ENCODE assay signal across 7 mouse cellular contexts in genomic region chr12:16999146-16999545, GRCm38 (mm10). TPM values are rescaled to one million over a fixed set of nuclear protein-coding genes. Genes with fewer than 3 reads are reported as not detected.
DNase-seq lines count a peak whose midpoint lies in the region; ATAC-seq and TF ChIP-seq lines count a peak whose summit lies in the region.

No protein-coding gene starts in this region.

- no peak for TF ChIP-seq CTCF in liver, embryonic 14.5 days (IDR thresholded peaks at IDR 0.05; ENCODE audit: low read depth)

- no peak overlapping the region for H3K27ac ChIP-seq in forebrain, embryonic 14.5 days (ENCODE audit: low read depth, low read length)
- no peak overlapping the region for H3K27ac ChIP-seq in liver, embryonic 14.5 days
- peak overlapping the region; percentile 85; the same call in 1 of the 2 replicates for H3K27ac ChIP-seq in stomach, embryonic 16.5 days (ENCODE audit: low read length)

- no peaks in the 10 kb centered on the region for H3K36me3 ChIP-seq in forebrain, embryonic 14.5 days (ENCODE audit: control insufficient read depth, insufficient read depth, low read length)
- H3K36me3 ChIP-seq in liver, embryonic 14.5 days (replicated peaks; ENCODE audit: control insufficient read depth, insufficient read depth, low read depth): no peaks in the 10 kb centered on the region
- no peaks in the 10 kb centered on the region for H3K36me3 ChIP-seq in stomach, embryonic 16.5 days (ENCODE audit: control insufficient read depth, insufficient read depth, low read length)

- no peak for ATAC-seq in forebrain, embryonic 14.5 days
- no peak for ATAC-seq in liver, embryonic 14.5 days (ENCODE audit: insufficient read depth)
- ATAC-seq in stomach, embryonic 16.5 days (ENCODE audit: insufficient read depth, low FRiP score): no peak

- TF ChIP-seq EP300 in liver, embryonic 14.5 days (IDR thresholded peaks at IDR 0.05; ENCODE audit: low read depth): no peak

- H3K27me3 ChIP-seq in forebrain, embryonic 14.5 days (replicated peaks; ENCODE audit: control insufficient read depth, insufficient read depth, low read length): peaks cover 20% of the 10 kb centered on the region
- peaks cover 4% of the 10 kb centered on the region for H3K27me3 ChIP-seq in liver, embryonic 14.5 days (ENCODE audit: control insufficient read depth, insufficient read depth, low read length)
- H3K27me3 ChIP-seq in stomach, embryonic 16.5 days (ENCODE audit: control insufficient read depth, insufficient read depth, low read length): no peaks in the 10 kb centered on the region

- DNase-seq in 3134 (ENCODE audit: extremely low read depth, insufficient read length, low spot score) (peak; percentile 50), A20 (ENCODE audit: low read depth, low spot score) (peak; percentile 66)
- DNase-seq in forebrain, embryonic 14.5 days (ENCODE audit: low spot score): no peak
- no peak for DNase-seq in liver, embryonic 14.5 days (ENCODE audit: low read depth in 3 of 3, low spot score in 3 of 3)
- DNase-seq in cerebellum, postnatal 25 days: no peak
- no peak for DNase-seq in adrenal gland, postnatal 10 days

- WGBS in forebrain, embryonic 14.5 days: 6% methylated on average over 10 of the region's 10 CpGs
- 8% methylated on average over 10 of the region's 10 CpGs for WGBS in liver, embryonic 14.5 days (ENCODE audit: insufficient replicate concordance)
- 7% methylated on average over 10 of the region's 10 CpGs for WGBS in stomach, embryonic 16.5 days

- H3K4me3 ChIP-seq in forebrain, embryonic 14.5 days (ENCODE audit: low read depth, low read length): peak overlapping the region; percentile 42
- peak overlapping the region; percentile 60 to 71 for H3K4me3 ChIP-seq in liver, embryonic 14.5 days (ENCODE audit: insufficient read depth in 1 of 2, low read depth in 2 of 2, low read length in 2 of 2)
- peak overlapping the region; percentile 67 for H3K4me3 ChIP-seq in stomach, embryonic 16.5 days (replicated peaks; ENCODE audit: low read length)

- peak overlapping the region; percentile 84 for H3K4me2 ChIP-seq in forebrain, embryonic 14.5 days (ENCODE audit: low read length)
- H3K4me2 ChIP-seq in liver, embryonic 14.5 days (ENCODE audit: low read depth): peak overlapping the region; percentile 82
- peak overlapping the region; percentile 92 for H3K4me2 ChIP-seq in stomach, embryonic 16.5 days (ENCODE audit: low read depth, low read length)

- H3K9me3 ChIP-seq in forebrain, embryonic 14.5 days (replicated peaks; ENCODE audit: control insufficient read depth, low read length): no peaks in the 10 kb centered on the region
- no peaks in the 10 kb centered on the region for H3K9me3 ChIP-seq in liver, embryonic 14.5 days (ENCODE audit: control insufficient read depth, low read length)
- H3K9me3 ChIP-seq in stomach, embryonic 16.5 days (replicated peaks; ENCODE audit: control insufficient read depth, low read length): no peaks in the 10 kb centered on the region

- H3K9ac ChIP-seq in forebrain, embryonic 14.5 days (ENCODE audit: low read length): no peak overlapping the region; the same call in 1 of the 2 replicates
- peak overlapping the region; percentile 68 for H3K9ac ChIP-seq in liver, embryonic 14.5 days (replicated peaks)
- peak overlapping the region; percentile 72 for H3K9ac ChIP-seq in stomach, embryonic 16.5 days (ENCODE audit: low read length)

- no peaks in the 10 kb centered on the region for H3K4me1 ChIP-seq in forebrain, embryonic 14.5 days (ENCODE audit: control insufficient read depth, insufficient read depth, low read length)
- peaks cover 12 to 28% of the 10 kb centered on the region in 2 experiments for H3K4me1 ChIP-seq in liver, embryonic 14.5 days (replicated peaks; ENCODE audit: control insufficient read depth in 2 of 2, insufficient read depth in 2 of 2, low read length in 1 of 2)
- peaks cover 8% of the 10 kb centered on the region; the same call in 1 of the 2 replicates for H3K4me1 ChIP-seq in stomach, embryonic 16.5 days (ENCODE audit: control insufficient read depth, insufficient read depth, low read length)

RNA-seq across cellular contexts. Expression of gene Pqlc3, which starts 1.1 kb away (rescaled TPM):
- polyA plus RNA-seq in forebrain, embryonic 14.5 days (2014; fragmentation: Nextera tagmentation; extraction: Ambion mirVana): 0.94 and 2.1 TPM in 2 replicates
- 3.0 and 3.3 TPM in 2 replicates for polyA plus RNA-seq in liver, embryonic 14.5 days (2012; rRNA removed)
- polyA plus RNA-seq in liver, embryonic 14.5 days (2014; fragmentation: Nextera tagmentation; extraction: Ambion mirVana): 4.6 and 5.0 TPM in 2 replicates
- polyA plus RNA-seq in stomach, embryonic 16.5 days (2015; fragmentation: Nextera tagmentation; extraction: Ambion mirVana): 13.8 TPM in 2 replicates
- total RNA-seq in adrenal gland, postnatal 10 days (2021): 1 to 10 TPM; 4.5 to 4.6 TPM

RNA-seq across cellular contexts. Expression of gene 2410004P03Rik, which starts 12.4 kb away (rescaled TPM):
- 2.8 and 4.9 TPM in 2 replicates for polyA plus RNA-seq in forebrain, embryonic 14.5 days (2014; fragmentation: Nextera tagmentation; extraction: Ambion mirVana)
- 0.02 and 0.05 TPM in 2 replicates for polyA plus RNA-seq in liver, embryonic 14.5 days (2012; rRNA removed)
- 0.03 TPM in 1 of 2 replicates, not detected in the other for polyA plus RNA-seq in liver, embryonic 14.5 days (2014; fragmentation: Nextera tagmentation; extraction: Ambion mirVana)
- 0.22 and 0.34 TPM in 2 replicates for polyA plus RNA-seq in stomach, embryonic 16.5 days (2015; fragmentation: Nextera tagmentation; extraction: Ambion mirVana)
- total RNA-seq in adrenal gland, postnatal 10 days (2021): under 1 TPM; 0.06 to 0.12 TPM

Comparison
In these comparisons a context has a peak if more than half of its experiments do, and no peak if none do; other contexts are left out.
1. DNase-seq: peak in 3134 (single experiment) and A20 (single experiment); none in forebrain, embryonic 14.5 days (single experiment), liver, embryonic 14.5 days (0 of 3), cerebellum, postnatal 25 days (0 of 2) and adrenal gland, postnatal 10 days (single experiment).
2. Peak in every context shown above with its lines, with median percentiles within 50 percentile points of each other: H3K4me2 ChIP-seq and H3K4me3 ChIP-seq.